Mouse (Mus musculus): Measurements from ENCODE around the gene Cds2. TPM values are rescaled to one million over a fixed set of nuclear protein-coding genes. Genes with fewer than 3 reads are reported as not detected.
"Not testable (repeated sequence)": the region's sequence is repeated elsewhere in the genome, so short reads cannot be mapped to it uniquely, and the experiment has no call there.

The Cds2 gene
- polyA plus RNA-seq, 1 experiment from 2014 or later: 9.6 TPM

- no peak for ATAC-seq (ENCODE audit: insufficient read depth)
- Histone ChIP-seq H3K27me3 (no peaks in the 10 kb centered on the region), H3K27ac (replicated peaks) (no peak overlapping the region), H3K9ac (no peak overlapping the region), H3K36me3 (replicated peaks) (peaks cover 71% of the 10 kb centered on the region), H3K4me2 (no peak overlapping the region), H3K9me3 (replicated peaks) (no peaks in the 10 kb centered on the region), H3K4me1 (replicated peaks) (no peaks in the 10 kb centered on the region; the same call in 1 of the 2 replicates), H3K4me3 (replicated peaks) (no peak overlapping the region)
- WGBS (ENCODE audit: insufficient replicate concordance): 84% methylated on average over 4 of the region's 4 CpGs
Observed at GRCm38 (mm10) chr2:132298250-132298649, 35.3 kb downstream of the Cds2 start.

GRCm38 (mm10) chr2:132301436-132301835 lies 38.5 kb downstream of the Cds2 start:
- no peak overlapping the region for H3K9ac ChIP-seq
- ATAC-seq (ENCODE audit: insufficient read depth): no peak
- H3K4me1 ChIP-seq (replicated peaks): peaks cover 10% of the 10 kb centered on the region
- H3K4me2 ChIP-seq: no peak overlapping the region
- H3K27ac ChIP-seq (replicated peaks): no peak overlapping the region
- 79% methylated on average over 4 of the region's 4 CpGs for WGBS (ENCODE audit: insufficient replicate concordance)
- no peak overlapping the region for H3K4me3 ChIP-seq (replicated peaks)
- peaks cover 60% of the 10 kb centered on the region for H3K36me3 ChIP-seq (replicated peaks)
- no peaks in the 10 kb centered on the region for H3K9me3 ChIP-seq (replicated peaks)
- H3K27me3 ChIP-seq: no peaks in the 10 kb centered on the region

- Histone ChIP-seq H3K4me1 (replicated peaks) (peaks cover 15% of the 10 kb centered on the region), H3K9me3 (replicated peaks) (no peaks in the 10 kb centered on the region), H3K27ac (replicated peaks) (no peak overlapping the region), H3K4me3 (replicated peaks) (no peak overlapping the region), H3K9ac (no peak overlapping the region), H3K36me3 (replicated peaks) (peaks cover 37% of the 10 kb centered on the region), H3K27me3 (no peaks in the 10 kb centered on the region), H3K4me2 (no peak overlapping the region)
- peak; percentile 43 for ATAC-seq (ENCODE audit: insufficient read depth)
- 27% methylated on average over 7 of the region's 7 CpGs for WGBS (ENCODE audit: insufficient replicate concordance)
Observed at GRCm38 (mm10) chr2:132305165-132305564, 42.2 kb downstream of the Cds2 start.

- no peak for ATAC-seq (ENCODE audit: insufficient read depth)
Observed at GRCm38 (mm10) chr2:132305988-132306387, 43.0 kb downstream of the Cds2 start.

GRCm38 (mm10) chr2:132307213-132307843 lies 44.4 kb downstream of the Cds2 start:
- Histone ChIP-seq H3K9ac (no peak overlapping the region), H3K36me3 (replicated peaks) (peaks cover 29% of the 10 kb centered on the region), H3K4me1 (replicated peaks) (peaks cover 15% of the 10 kb centered on the region), H3K4me2 (no peak overlapping the region), H3K9me3 (replicated peaks) (no peaks in the 10 kb centered on the region), H3K4me3 (replicated peaks) (no peak overlapping the region), H3K27ac (replicated peaks) (no peak overlapping the region), H3K27me3 (no peaks in the 10 kb centered on the region)
- 84% methylated on average over 11 of the region's 11 CpGs for WGBS (ENCODE audit: insufficient replicate concordance)
- ATAC-seq (ENCODE audit: insufficient read depth): no peak

More at GRCm38 (mm10) chr2:132305988-132306387, 43.0 kb downstream of the Cds2 start:
- Histone ChIP-seq H3K4me1 (replicated peaks) (peaks cover 15% of the 10 kb centered on the region), H3K9ac (no peak overlapping the region), H3K4me2 (no peak overlapping the region), H3K27ac (replicated peaks) (no peak overlapping the region), H3K9me3 (replicated peaks) (no peaks in the 10 kb centered on the region), H3K36me3 (replicated peaks) (peaks cover 34% of the 10 kb centered on the region), H3K27me3 (no peaks in the 10 kb centered on the region), H3K4me3 (replicated peaks) (no peak overlapping the region)
- WGBS (ENCODE audit: insufficient replicate concordance): 17% methylated on average over 4 of the region's 4 CpGs

- Histone ChIP-seq H3K9ac (no peak overlapping the region), H3K4me3 (replicated peaks) (no peak overlapping the region), H3K36me3 (replicated peaks) (peaks cover 21% of the 10 kb centered on the region), H3K9me3 (replicated peaks) (no peaks in the 10 kb centered on the region), H3K27me3 (no peaks in the 10 kb centered on the region), H3K4me1 (replicated peaks) (peaks cover 15% of the 10 kb centered on the region), H3K4me2 (no peak overlapping the region), H3K27ac (replicated peaks) (no peak overlapping the region)
- 58% methylated on average over 6 of the region's 6 CpGs for WGBS (ENCODE audit: insufficient replicate concordance)
- no peak for ATAC-seq (ENCODE audit: insufficient read depth)
Observed at GRCm38 (mm10) chr2:132308829-132309228, 45.9 kb downstream of the Cds2 start.

- H3K4me3 ChIP-seq (replicated peaks): no peak overlapping the region
- WGBS (ENCODE audit: insufficient replicate concordance): 70% methylated on average over 6 of the region's 6 CpGs
- peaks cover 16% of the 10 kb centered on the region for H3K36me3 ChIP-seq (replicated peaks)
- no peaks in the 10 kb centered on the region for H3K9me3 ChIP-seq (replicated peaks)
- peaks cover 15% of the 10 kb centered on the region for H3K4me1 ChIP-seq (replicated peaks)
- H3K27me3 ChIP-seq: no peaks in the 10 kb centered on the region
- no peak overlapping the region for H3K9ac ChIP-seq
- ATAC-seq (ENCODE audit: insufficient read depth): no peak
- no peak overlapping the region for H3K4me2 ChIP-seq
- H3K27ac ChIP-seq (replicated peaks): no peak overlapping the region
Observed at GRCm38 (mm10) chr2:132309398-132309930, 46.5 kb downstream of the Cds2 start.

- no peak for ATAC-seq (ENCODE audit: insufficient read depth)
- Histone ChIP-seq H3K9ac (no peak overlapping the region), H3K4me1 (replicated peaks) (no peaks in the 10 kb centered on the region), H3K27ac (replicated peaks) (no peak overlapping the region), H3K4me3 (replicated peaks) (no peak overlapping the region), H3K9me3 (replicated peaks) (no peaks in the 10 kb centered on the region), H3K36me3 (replicated peaks) (peaks cover 3% of the 10 kb centered on the region; the same call in 1 of the 2 replicates), H3K4me2 (no peak overlapping the region), H3K27me3 (no peaks in the 10 kb centered on the region)
- 73% methylated on average over 5 of the region's 5 CpGs for WGBS (ENCODE audit: insufficient replicate concordance)
Observed at GRCm38 (mm10) chr2:132312616-132313015, 49.7 kb downstream of the Cds2 start.

GRCm38 (mm10) chr2:132313568-132313967 lies 50.6 kb downstream of the Cds2 start:
- 78% methylated on average over 2 of the region's 2 CpGs for WGBS (ENCODE audit: insufficient replicate concordance)
- Histone ChIP-seq H3K27ac (replicated peaks) (no peak overlapping the region), H3K36me3 (replicated peaks) (no peaks in the 10 kb centered on the region; the same call in 1 of the 2 replicates), H3K27me3 (no peaks in the 10 kb centered on the region), H3K4me2 (no peak overlapping the region), H3K4me3 (replicated peaks) (no peak overlapping the region), H3K9me3 (replicated peaks) (no peaks in the 10 kb centered on the region), H3K4me1 (replicated peaks) (no peaks in the 10 kb centered on the region), H3K9ac (no peak overlapping the region)
- ATAC-seq (ENCODE audit: insufficient read depth): no peak

GRCm38 (mm10) chr2:132314057-132314456 lies 51.1 kb downstream of the Cds2 start:
- not testable (repeated sequence) for H3K27me3 ChIP-seq; H3K9ac ChIP-seq; H3K4me2 ChIP-seq; H3K27ac ChIP-seq (replicated peaks); ATAC-seq (ENCODE audit: insufficient read depth); H3K4me3 ChIP-seq (replicated peaks); H3K9me3 ChIP-seq (replicated peaks); H3K36me3 ChIP-seq (replicated peaks); H3K4me1 ChIP-seq (replicated peaks)
- 84% methylated on average over 8 of the region's 8 CpGs for WGBS (ENCODE audit: insufficient replicate concordance)

GRCm38 (mm10) chr2:132316041-132316808 lies 53.3 kb downstream of the Cds2 start:
- no peaks in the 10 kb centered on the region; the same call in 1 of the 2 replicates for H3K36me3 ChIP-seq (replicated peaks)
- no peak for ATAC-seq (ENCODE audit: insufficient read depth)

More at GRCm38 (mm10) chr2:132316041-132316808, 53.3 kb downstream of the Cds2 start:
- Histone ChIP-seq H3K4me2 (no peak overlapping the region), H3K4me3 (replicated peaks) (no peak overlapping the region), H3K4me1 (replicated peaks) (no peaks in the 10 kb centered on the region), H3K27me3 (no peaks in the 10 kb centered on the region), H3K9me3 (replicated peaks) (no peaks in the 10 kb centered on the region), H3K9ac (no peak overlapping the region), H3K27ac (replicated peaks) (no peak overlapping the region)
- WGBS (ENCODE audit: insufficient replicate concordance): 35% methylated on average over 8 of the region's 8 CpGs

Data from liver, embryonic 15.5 days (tissue).